ENCODE assay signal across 22 mouse cellular contexts in the genomic region with DNA sequence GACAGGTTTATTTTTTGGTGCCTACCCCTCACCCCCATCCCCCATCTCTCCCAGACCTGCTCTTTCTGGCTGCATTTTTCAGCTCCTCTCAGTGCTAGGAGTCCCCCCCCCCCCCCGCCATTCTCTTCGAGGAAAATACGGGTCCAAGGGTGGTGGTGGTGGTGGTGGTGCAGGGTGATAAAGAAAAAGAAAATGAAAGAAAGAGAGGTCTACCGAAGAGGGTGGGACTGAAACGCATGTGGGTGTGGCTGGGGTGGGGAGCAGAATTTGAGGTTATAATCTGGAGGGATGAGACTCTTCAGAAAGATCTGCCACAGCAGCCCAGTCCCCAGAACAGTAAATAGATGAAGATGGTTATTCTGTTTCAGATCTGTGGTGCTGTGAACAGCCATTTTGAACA. TPM values are rescaled to one million over a fixed set of nuclear protein-coding genes. Genes with fewer than 3 reads are reported as not detected.
"Had no signal": no experiment of that assay in that cellular context is flagged by ENCODE, and none has a peak within 500 bp of the region (broad histone marks: within the 10 kb centered on the region; RNA-seq: fewer than 3 reads in every experiment).

No protein-coding gene starts in this region.

- H3K36me3 ChIP-seq: limb, embryonic 10.5 days; limb, embryonic 13.5 days; liver, embryonic 15.5 days; midbrain, embryonic 12.5 days; neural tube, embryonic 13.5 days had no signal

- H3K4me1 ChIP-seq: liver, embryonic 15.5 days; megakaryocyte, embryonic 14.5 days; midbrain, embryonic 12.5 days; neural tube, embryonic 13.5 days had no signal

- H3K4me3 ChIP-seq: limb, embryonic 10.5 days; limb, embryonic 13.5 days; liver, embryonic 15.5 days; megakaryocyte, embryonic 14.5 days; midbrain, embryonic 12.5 days; myocyte; neural tube, embryonic 13.5 days had no signal

- H3K9ac ChIP-seq: limb, embryonic 13.5 days; liver, embryonic 15.5 days; lung, embryonic 14.5 days; midbrain, embryonic 12.5 days; neural tube, embryonic 13.5 days had no signal

- H3K9me3 ChIP-seq: limb, embryonic 10.5 days; limb, embryonic 13.5 days; liver, embryonic 15.5 days; midbrain, embryonic 12.5 days; neural tube, embryonic 13.5 days had no signal

- H3K27ac ChIP-seq: limb, embryonic 13.5 days; liver, embryonic 15.5 days; macrophage; midbrain, embryonic 12.5 days; neural tube, embryonic 13.5 days had no signal

- H3K27me3 ChIP-seq: limb, embryonic 13.5 days; liver, embryonic 15.5 days; megakaryocyte, embryonic 14.5 days had no signal

- DNase-seq: kidney, adult 18-20 months; kidney, adult 9 months; kidney, postnatal 14 days; kidney, postnatal 4 days; lung, embryonic 14.5 days; thymus, adult 18-20 months; thymus, postnatal 14 days; thymus, postnatal 4 days had no signal

- ATAC-seq: lung, postnatal 0 days; midbrain, embryonic 16.5 days had no signal

- H3K4me2 ChIP-seq: limb, embryonic 13.5 days; liver, embryonic 15.5 days; lung, embryonic 14.5 days; midbrain, embryonic 12.5 days; neural tube, embryonic 13.5 days had no signal

RNA-seq across cellular contexts. Expression of a gene that starts 43.3 kb away (rescaled TPM):
- total RNA-seq: liver, adult 2 months; monocyte, adult 5-6 weeks; neutrophil, adult 5-6 weeks had no signal
- polyA plus RNA-seq: liver, adult 2 months; liver, embryonic 15.5 days; lung, embryonic 14.5 days; lung, postnatal 0 days; macrophage; myocyte; neural tube, embryonic 13.5 days; small intestine, adult 2 months had no signal
